Mouse (Mus musculus): Measurements from ENCODE around the gene Gpatch3. TPM values are rescaled to one million over a fixed set of nuclear protein-coding genes. Genes with fewer than 3 reads are reported as not detected.
A peak's percentile ranks its signal among the peaks of the same experiment; 100 is the strongest.

The Gpatch3 gene
- polyA plus RNA-seq, 1 experiment from 2014 or later, result 6.7 TPM

DNA sequence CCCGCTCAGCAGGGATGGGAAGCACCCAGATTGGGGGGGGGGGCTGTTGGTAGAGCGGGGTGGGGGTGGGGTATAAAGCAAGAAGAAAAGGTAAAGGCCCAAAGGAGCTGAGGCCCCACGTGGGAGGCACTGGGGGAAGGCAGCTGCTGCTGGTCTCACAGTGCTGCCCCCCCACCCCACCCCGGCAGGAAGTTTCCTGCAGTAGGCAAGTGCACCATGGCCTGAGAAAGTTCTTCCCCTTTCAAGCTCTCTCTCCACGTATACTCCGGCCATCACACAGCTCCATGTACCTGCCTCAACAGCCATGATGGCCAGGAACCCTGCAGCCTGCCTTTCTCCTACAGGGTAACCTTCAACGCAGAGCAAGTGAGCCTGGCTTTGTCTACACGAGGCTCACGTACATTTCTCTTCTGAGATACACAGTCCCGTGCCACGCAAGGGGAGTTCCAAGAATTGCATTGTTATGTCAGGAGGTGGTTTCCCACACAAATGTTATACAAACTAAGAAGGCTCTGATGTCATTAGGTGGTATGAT, 47.7 kb downstream of the Gpatch3 start:
- no peak for ATAC-seq (ENCODE audit: low read depth)
- peaks cover 18% of the 10 kb centered on the region for H3K36me3 ChIP-seq (ENCODE audit: control insufficient read depth, insufficient read depth, low read length)
- H3K4me2 ChIP-seq (ENCODE audit: low read depth, low read length), result no peak overlapping the region
- WGBS, result 74% methylated on average over 11 of the region's 11 CpGs
- H3K4me1 ChIP-seq (ENCODE audit: control insufficient read depth, insufficient read depth, low read length), result no peaks in the 10 kb centered on the region
- H3K4me3 ChIP-seq (ENCODE audit: low read depth, low read length), result no peak overlapping the region
- no peak overlapping the region for H3K9ac ChIP-seq (replicated peaks; ENCODE audit: low read depth, low read length)
- H3K27me3 ChIP-seq (ENCODE audit: control insufficient read depth, insufficient read depth, low read length), result no peaks in the 10 kb centered on the region
- no peaks in the 10 kb centered on the region for H3K9me3 ChIP-seq (ENCODE audit: control insufficient read depth, low read length)
- no peak overlapping the region for H3K27ac ChIP-seq (ENCODE audit: low read depth, low read length)

DNA sequence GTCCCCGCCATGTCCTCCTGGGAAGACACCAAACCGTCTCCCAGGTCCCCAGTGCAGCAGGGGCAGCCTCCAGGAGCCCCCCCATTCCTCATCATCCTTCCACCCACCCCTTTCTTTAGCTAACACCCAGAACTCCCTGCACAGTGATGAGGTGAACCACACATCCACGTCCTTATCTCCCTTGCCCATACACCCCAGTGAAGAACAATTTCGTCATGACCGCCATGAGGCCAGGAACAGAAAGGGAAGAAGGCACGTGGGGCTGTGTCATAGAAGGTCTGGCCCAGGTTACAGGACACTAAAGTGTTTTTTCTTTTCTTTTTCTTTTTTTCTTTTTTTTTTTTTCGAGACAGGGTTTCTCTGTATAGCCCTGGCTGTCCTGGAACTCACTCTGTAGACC, 50.3 kb downstream of the Gpatch3 start:
- no peak for ATAC-seq (ENCODE audit: low read depth)
- H3K9ac ChIP-seq (replicated peaks; ENCODE audit: low read depth, low read length), result no peak overlapping the region
- H3K4me2 ChIP-seq (ENCODE audit: low read depth, low read length), result no peak overlapping the region
- peaks cover 18% of the 10 kb centered on the region for H3K36me3 ChIP-seq (ENCODE audit: control insufficient read depth, insufficient read depth, low read length)
- no peaks in the 10 kb centered on the region for H3K27me3 ChIP-seq (ENCODE audit: control insufficient read depth, insufficient read depth, low read length)
- no peaks in the 10 kb centered on the region for H3K9me3 ChIP-seq (ENCODE audit: control insufficient read depth, low read length)
- no peaks in the 10 kb centered on the region for H3K4me1 ChIP-seq (ENCODE audit: control insufficient read depth, insufficient read depth, low read length)
- 95% methylated on average over 7 of the region's 7 CpGs for WGBS
- no peak overlapping the region for H3K4me3 ChIP-seq (ENCODE audit: low read depth, low read length)
- H3K27ac ChIP-seq (ENCODE audit: low read depth, low read length), result no peak overlapping the region

DNA sequence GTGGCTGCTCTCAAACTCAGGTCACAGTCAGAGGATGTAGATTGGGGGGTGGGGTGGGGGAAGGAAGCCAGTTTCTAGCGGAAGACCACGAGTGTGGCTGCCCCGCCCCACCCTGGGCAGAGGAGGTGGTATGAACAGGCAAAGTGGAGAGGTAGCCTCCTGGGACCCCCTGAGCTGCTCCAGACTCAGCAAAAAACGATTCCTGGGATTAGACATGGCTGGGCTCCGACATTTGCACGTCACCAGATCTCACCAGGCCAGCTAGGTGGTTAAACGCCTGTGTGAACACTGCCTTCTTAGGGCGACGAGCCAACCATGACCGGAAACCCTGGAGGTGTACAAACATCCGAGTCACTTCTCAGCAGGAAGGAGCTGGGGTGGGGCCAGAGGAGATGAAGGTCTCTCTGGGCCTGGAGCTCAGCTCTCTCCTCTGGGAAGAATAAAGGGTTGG, 51.1 kb downstream of the Gpatch3 start:
- Histone ChIP-seq H3K27me3 (ENCODE audit: control insufficient read depth, insufficient read depth, low read length) (no peaks in the 10 kb centered on the region), H3K27ac (ENCODE audit: low read depth, low read length) (no peak overlapping the region), H3K4me2 (ENCODE audit: low read depth, low read length) (no peak overlapping the region), H3K4me1 (ENCODE audit: control insufficient read depth, insufficient read depth, low read length) (no peaks in the 10 kb centered on the region), H3K36me3 (ENCODE audit: control insufficient read depth, insufficient read depth, low read length) (peaks cover 18% of the 10 kb centered on the region), H3K4me3 (ENCODE audit: low read depth, low read length) (no peak overlapping the region), H3K9me3 (ENCODE audit: control insufficient read depth, low read length) (no peaks in the 10 kb centered on the region), H3K9ac (replicated peaks; ENCODE audit: low read depth, low read length) (no peak overlapping the region)
- WGBS, result 76% methylated on average over 11 of the region's 11 CpGs
- no peak for ATAC-seq (ENCODE audit: low read depth)

DNA sequence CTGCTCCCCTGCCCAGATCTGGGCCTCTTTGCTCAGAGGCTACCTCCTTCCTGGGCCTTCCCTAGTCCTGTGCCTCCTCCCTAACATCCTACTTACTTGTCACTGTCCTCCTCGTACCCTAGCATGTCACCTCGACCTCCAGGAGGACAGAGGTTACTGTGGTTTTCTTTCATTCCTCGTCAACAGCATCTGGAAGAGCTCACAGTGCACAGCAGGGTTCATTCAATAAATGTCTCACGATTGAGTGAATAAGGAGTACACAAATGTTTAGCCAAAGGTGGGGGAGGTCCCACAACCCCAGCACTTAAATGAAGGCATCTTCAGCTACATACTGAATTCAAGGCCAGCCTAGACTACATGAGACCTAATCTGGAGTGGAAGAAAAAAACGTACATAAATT, 51.7 kb downstream of the Gpatch3 start:
- WGBS, result 55% methylated on average over 5 of the region's 5 CpGs
- no peak for ATAC-seq (ENCODE audit: low read depth)
- no peak overlapping the region for H3K9ac ChIP-seq (replicated peaks; ENCODE audit: low read depth, low read length)
- H3K27ac ChIP-seq (ENCODE audit: low read depth, low read length), result 0 out of 2 replicates have a peak overlapping the region, but pooled peaks have one; percentile 16
- H3K9me3 ChIP-seq (ENCODE audit: control insufficient read depth, low read length), result no peaks in the 10 kb centered on the region
- no peak overlapping the region for H3K4me2 ChIP-seq (ENCODE audit: low read depth, low read length)
- no peak overlapping the region for H3K4me3 ChIP-seq (ENCODE audit: low read depth, low read length)
- 0 out of 2 replicates have a peak, but pooled peaks cover 1% of the 10 kb centered on the region for H3K4me1 ChIP-seq (ENCODE audit: control insufficient read depth, insufficient read depth, low read length)
- peaks cover 14% of the 10 kb centered on the region for H3K36me3 ChIP-seq (ENCODE audit: control insufficient read depth, insufficient read depth, low read length)
- no peaks in the 10 kb centered on the region for H3K27me3 ChIP-seq (ENCODE audit: control insufficient read depth, insufficient read depth, low read length)

DNA sequence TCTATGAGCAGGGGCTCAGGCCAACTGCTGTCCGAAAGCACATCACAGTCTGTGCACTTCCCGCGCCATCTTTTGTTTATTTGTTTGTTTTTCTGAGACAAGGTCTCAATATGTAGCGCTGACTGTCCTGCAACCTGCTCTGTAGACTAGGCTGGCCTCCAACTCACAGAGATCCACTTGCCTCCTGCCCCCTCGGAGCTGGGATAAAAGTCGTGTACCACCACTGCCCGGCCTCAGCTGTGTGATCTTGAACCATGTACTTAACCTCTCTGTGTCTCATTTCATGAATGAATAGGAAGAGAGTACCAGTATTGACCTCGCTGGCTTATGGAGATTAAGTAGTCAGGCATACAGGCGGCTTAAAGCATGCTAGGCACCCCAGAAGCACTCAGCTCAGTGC, 52.1 kb downstream of the Gpatch3 start:
- Histone ChIP-seq H3K4me2 (ENCODE audit: low read depth, low read length) (no peak overlapping the region), H3K36me3 (ENCODE audit: control insufficient read depth, insufficient read depth, low read length) (peaks cover 14% of the 10 kb centered on the region), H3K9me3 (ENCODE audit: control insufficient read depth, low read length) (no peaks in the 10 kb centered on the region), H3K27ac (ENCODE audit: low read depth, low read length) (no peak overlapping the region), H3K4me1 (ENCODE audit: control insufficient read depth, insufficient read depth, low read length) (peaks cover 5% of the 10 kb centered on the region), H3K27me3 (ENCODE audit: control insufficient read depth, insufficient read depth, low read length) (no peaks in the 10 kb centered on the region), H3K9ac (replicated peaks; ENCODE audit: low read depth, low read length) (no peak overlapping the region), H3K4me3 (ENCODE audit: low read depth, low read length) (no peak overlapping the region)
- WGBS, result 91% methylated on average over 9 of the region's 9 CpGs
- no peak for ATAC-seq (ENCODE audit: low read depth)

DNA sequence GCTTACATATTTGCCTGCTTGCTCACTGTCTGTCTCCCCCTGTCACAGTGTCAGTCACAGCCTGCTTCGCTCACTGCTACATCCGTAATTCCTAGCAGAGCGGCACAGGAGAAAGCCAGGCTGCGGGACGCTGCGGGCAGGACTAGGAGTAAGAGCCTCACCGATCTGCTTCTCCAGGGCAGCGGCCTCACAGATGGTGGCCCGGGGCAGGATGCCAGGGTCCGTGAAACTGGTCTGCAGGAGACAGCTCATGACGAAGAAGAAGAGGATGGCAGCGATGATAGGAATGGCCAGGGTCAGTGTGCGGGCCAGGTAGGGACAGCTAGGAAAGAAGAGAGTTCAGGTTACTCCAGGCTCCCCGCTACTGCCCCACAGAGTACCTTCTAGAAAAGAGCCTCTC, 52.5 kb downstream of the Gpatch3 start:
- Histone ChIP-seq H3K9me3 (ENCODE audit: control insufficient read depth, low read length) (no peaks in the 10 kb centered on the region), H3K36me3 (ENCODE audit: control insufficient read depth, insufficient read depth, low read length) (peaks cover 14% of the 10 kb centered on the region), H3K4me1 (ENCODE audit: control insufficient read depth, insufficient read depth, low read length) (peaks cover 9% of the 10 kb centered on the region), H3K9ac (replicated peaks; ENCODE audit: low read depth, low read length) (no peak overlapping the region), H3K4me3 (ENCODE audit: low read depth, low read length) (no peak overlapping the region), H3K27ac (ENCODE audit: low read depth, low read length) (no peak overlapping the region), H3K4me2 (ENCODE audit: low read depth, low read length) (no peak overlapping the region), H3K27me3 (ENCODE audit: control insufficient read depth, insufficient read depth, low read length) (no peaks in the 10 kb centered on the region)
- ATAC-seq (ENCODE audit: low read depth), result no peak
- WGBS, result 95% methylated on average over 14 of the region's 14 CpGs

DNA sequence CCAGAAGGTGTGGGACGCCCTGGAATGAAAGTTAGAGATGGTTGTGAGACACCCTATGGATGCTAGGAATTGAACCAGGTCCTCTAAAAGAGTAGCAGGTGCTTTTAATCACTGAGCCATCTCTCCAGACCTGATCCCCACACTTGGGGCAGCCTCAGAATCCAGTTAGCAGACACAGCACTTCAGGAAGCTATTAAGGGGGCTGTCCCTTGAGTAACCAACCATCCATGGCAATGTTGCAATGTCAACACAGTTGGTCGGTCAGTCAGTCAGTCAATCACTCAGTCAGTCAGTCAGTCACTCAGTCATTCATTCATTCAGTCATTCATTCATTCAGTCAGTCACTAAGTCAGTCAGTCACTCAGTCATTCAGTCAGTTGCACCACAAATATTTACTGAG, 54.0 kb downstream of the Gpatch3 start:
- no peak overlapping the region for H3K4me2 ChIP-seq (ENCODE audit: low read depth, low read length)
- ATAC-seq (ENCODE audit: low read depth), result no peak
- 78% methylated on average over 2 of the region's 2 CpGs for WGBS
- no peak overlapping the region for H3K4me3 ChIP-seq (ENCODE audit: low read depth, low read length)
- no peaks in the 10 kb centered on the region for H3K9me3 ChIP-seq (ENCODE audit: control insufficient read depth, low read length)
- peaks cover 14% of the 10 kb centered on the region for H3K36me3 ChIP-seq (ENCODE audit: control insufficient read depth, insufficient read depth, low read length)
- peaks cover 14% of the 10 kb centered on the region for H3K4me1 ChIP-seq (ENCODE audit: control insufficient read depth, insufficient read depth, low read length)
- H3K27ac ChIP-seq (ENCODE audit: low read depth, low read length), result no peak overlapping the region
- H3K9ac ChIP-seq (replicated peaks; ENCODE audit: low read depth, low read length), result no peak overlapping the region
- H3K27me3 ChIP-seq (ENCODE audit: control insufficient read depth, insufficient read depth, low read length), result no peaks in the 10 kb centered on the region

DNA sequence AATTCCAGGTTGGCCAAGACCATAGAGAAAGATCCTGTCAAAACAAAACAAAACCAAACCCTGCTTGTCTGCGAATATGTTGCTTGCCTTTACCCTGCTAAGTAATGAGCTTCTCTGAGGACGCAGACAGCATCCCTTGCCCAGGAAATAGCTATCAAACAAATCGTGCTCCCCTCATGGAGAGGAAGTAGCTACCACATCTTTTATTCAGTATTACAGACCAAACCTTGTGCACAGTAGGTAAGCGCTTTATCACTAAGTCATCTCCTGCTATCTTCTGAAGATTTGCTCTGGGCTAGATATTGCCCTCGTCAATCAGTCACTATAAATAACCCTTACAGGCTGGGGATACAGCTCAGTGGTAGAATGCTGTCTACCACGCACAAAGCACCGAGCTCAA, 54.6 kb downstream of the Gpatch3 start:
- H3K27ac ChIP-seq (ENCODE audit: low read depth, low read length), result no peak overlapping the region
- no peak overlapping the region for H3K9ac ChIP-seq (replicated peaks; ENCODE audit: low read depth, low read length)
- H3K36me3 ChIP-seq (ENCODE audit: control insufficient read depth, insufficient read depth, low read length), result peaks cover 13% of the 10 kb centered on the region
- H3K4me3 ChIP-seq (ENCODE audit: low read depth, low read length), result no peak overlapping the region
- 77% methylated on average over 7 of the region's 7 CpGs for WGBS
- peaks cover 14% of the 10 kb centered on the region for H3K4me1 ChIP-seq (ENCODE audit: control insufficient read depth, insufficient read depth, low read length)
- H3K9me3 ChIP-seq (ENCODE audit: control insufficient read depth, low read length), result no peaks in the 10 kb centered on the region
- H3K27me3 ChIP-seq (ENCODE audit: control insufficient read depth, insufficient read depth, low read length), result no peaks in the 10 kb centered on the region
- ATAC-seq (ENCODE audit: low read depth), result no peak
- no peak overlapping the region for H3K4me2 ChIP-seq (ENCODE audit: low read depth, low read length)

DNA sequence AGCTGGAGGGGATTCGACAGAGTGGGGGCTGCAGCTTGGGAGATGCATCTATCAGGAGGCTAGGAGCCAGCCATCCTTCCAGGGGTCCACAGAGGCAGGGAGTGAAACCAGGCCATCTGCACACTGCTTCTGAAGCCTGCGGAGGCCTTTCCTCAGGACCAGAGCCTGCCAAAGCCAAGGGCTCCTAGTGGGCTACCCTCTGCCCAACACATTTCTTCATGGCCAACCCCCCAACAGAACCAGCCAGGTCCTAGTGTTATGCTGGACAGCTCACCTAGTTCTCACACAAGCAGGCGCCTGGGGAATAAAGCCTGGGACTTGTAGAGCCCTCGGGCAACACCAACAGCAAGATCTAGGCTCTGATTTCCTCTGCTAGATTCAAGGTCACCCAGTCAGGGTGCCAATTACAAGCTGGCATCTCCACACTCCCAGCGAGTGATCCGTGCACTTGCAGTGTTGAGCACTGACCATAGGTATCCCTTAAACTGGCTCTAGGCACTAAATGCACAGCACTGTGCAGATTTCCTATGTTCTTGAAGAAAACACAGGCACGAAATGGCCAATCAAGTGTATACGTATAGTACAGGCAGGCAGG, 55.9 kb downstream of the Gpatch3 start:
- no peak for ATAC-seq (ENCODE audit: low read depth)
- no peak overlapping the region for H3K27ac ChIP-seq (ENCODE audit: low read depth, low read length)
- H3K9ac ChIP-seq (replicated peaks; ENCODE audit: low read depth, low read length), result no peak overlapping the region
- no peaks in the 10 kb centered on the region for H3K27me3 ChIP-seq (ENCODE audit: control insufficient read depth, insufficient read depth, low read length)
- WGBS, result 91% methylated on average over 8 of the region's 8 CpGs
- peaks cover 6% of the 10 kb centered on the region for H3K36me3 ChIP-seq (ENCODE audit: control insufficient read depth, insufficient read depth, low read length)
- no peak overlapping the region for H3K4me3 ChIP-seq (ENCODE audit: low read depth, low read length)
- H3K9me3 ChIP-seq (ENCODE audit: control insufficient read depth, low read length), result no peaks in the 10 kb centered on the region
- H3K4me2 ChIP-seq (ENCODE audit: low read depth, low read length), result no peak overlapping the region
- peaks cover 14% of the 10 kb centered on the region for H3K4me1 ChIP-seq (ENCODE audit: control insufficient read depth, insufficient read depth, low read length)

All from neural tube, embryonic 14.5 days (tissue).